Comparison of ENCODE assay signal across 8 mouse cellular contexts in the genomic region with DNA sequence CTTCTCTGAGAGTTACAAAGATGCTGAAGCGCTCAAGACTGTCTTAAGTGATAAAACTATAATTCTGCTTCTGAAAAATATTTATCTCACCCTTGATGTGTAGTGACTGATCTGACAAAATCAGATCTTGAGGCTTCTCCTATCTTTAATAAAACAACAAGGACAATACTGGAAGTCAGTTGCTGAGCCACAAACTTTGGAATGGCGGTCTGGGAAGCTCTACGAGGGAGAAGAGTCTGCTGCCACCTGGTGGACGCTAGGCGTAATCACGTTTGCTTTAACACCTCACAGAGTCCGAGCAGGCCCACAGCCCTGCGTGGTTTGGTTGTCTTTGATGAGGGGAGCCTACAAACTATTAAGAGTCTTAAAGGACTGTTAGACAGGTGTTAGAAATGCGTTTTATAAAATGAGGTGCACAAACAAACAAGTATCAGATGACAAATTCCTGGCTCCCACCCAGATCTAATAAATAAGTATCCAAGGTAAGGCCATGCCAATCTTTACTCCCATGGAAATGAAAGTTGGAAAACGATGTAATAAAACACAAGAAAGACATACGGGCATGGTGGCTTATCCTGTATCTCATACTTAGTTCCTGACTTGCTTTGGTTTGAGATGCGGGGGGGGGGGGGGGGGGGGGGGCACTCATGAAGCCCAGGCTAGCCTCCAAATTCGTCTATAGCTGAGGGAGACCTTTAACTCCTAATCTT.
DNase-seq lines count a peak whose midpoint lies in the region; ATAC-seq and TF ChIP-seq lines count a peak whose summit lies in the region.

No protein-coding gene starts in this region.

- DNase-seq in CD8-positive naive resting alpha-beta T cell, adult 2 months (ENCODE audit: low read depth in 2 of 2, low spot score in 2 of 2): peak; percentile 20 to 39
- peak; percentile 45 to 47 for DNase-seq in adrenal gland, postnatal 4 days (ENCODE audit: low spot score in 2 of 2)
- DNase-seq in kidney, postnatal 0 days (ENCODE audit: low spot score): peak; percentile 94
- peak; percentile 69 for DNase-seq in liver, adult 2 months (ENCODE audit: extremely low read depth, low read depth, low spot score)
- DNase-seq in neural tube, embryonic 10.5 days (ENCODE audit: extremely low spot score, low spot score): peak; percentile 53
- peak; percentile 70 for DNase-seq in testis, postnatal 14 days (ENCODE audit: low spot score)

- H3K79me2 ChIP-seq in liver, adult 2 months (ENCODE audit: control insufficient read depth, insufficient read depth, low read length): no peaks in the 10 kb centered on the region

- no peak overlapping the region for H3K4me3 ChIP-seq in embryonic facial prominence, embryonic 13.5 days
- no peak overlapping the region for H3K4me3 ChIP-seq in heart, embryonic 14.5 days (ENCODE audit: control insufficient read depth in 1 of 2, insufficient read depth in 1 of 2, low read depth in 1 of 2, low read length in 2 of 2)
- H3K4me3 ChIP-seq in kidney, postnatal 0 days (replicated peaks; ENCODE audit: low read depth, low read length): no peak overlapping the region
- H3K4me3 ChIP-seq in liver, adult 2 months (ENCODE audit: insufficient read depth, low read depth, low read length): no peak overlapping the region

- H3K27me3 ChIP-seq in embryonic facial prominence, embryonic 13.5 days: no peaks in the 10 kb centered on the region
- no peaks in the 10 kb centered on the region for H3K27me3 ChIP-seq in heart, embryonic 14.5 days (ENCODE audit: control insufficient read depth, insufficient read depth, low read length)
- no peaks in the 10 kb centered on the region for H3K27me3 ChIP-seq in kidney, postnatal 0 days (ENCODE audit: insufficient read depth, low read length)
- no peaks in the 10 kb centered on the region for H3K27me3 ChIP-seq in liver, adult 2 months (ENCODE audit: control insufficient read depth, insufficient read depth, low read length)

- no peak overlapping the region for H3K9ac ChIP-seq in embryonic facial prominence, embryonic 13.5 days
- H3K9ac ChIP-seq in heart, embryonic 14.5 days (ENCODE audit: low read length): no peak overlapping the region
- no peak overlapping the region for H3K9ac ChIP-seq in kidney, postnatal 0 days (ENCODE audit: low read depth, low read length)
- no peak overlapping the region for H3K9ac ChIP-seq in liver, adult 2 months (ENCODE audit: low read depth, low read length)

- ATAC-seq in embryonic facial prominence, embryonic 13.5 days (ENCODE audit: insufficient number of reproducible peaks, insufficient read depth, low FRiP score, low TSS enrichment, low read depth): peak; percentile 53; the same call in 1 of the 2 replicates
- ATAC-seq in heart, embryonic 14.5 days (ENCODE audit: insufficient number of reproducible peaks, insufficient read depth, low FRiP score, low read depth): 0 out of 2 replicates have a peak, but pooled peaks have one; percentile 26
- ATAC-seq in kidney, postnatal 0 days (replicated peaks; ENCODE audit: low FRiP score, low read depth): peak; percentile 80

- H3K4me2 ChIP-seq in embryonic facial prominence, embryonic 13.5 days: no peak overlapping the region
- H3K4me2 ChIP-seq in heart, embryonic 14.5 days (ENCODE audit: low read length): no peak overlapping the region
- no peak overlapping the region for H3K4me2 ChIP-seq in kidney, postnatal 0 days (ENCODE audit: low read length)

- no peak overlapping the region for H3K27ac ChIP-seq in embryonic facial prominence, embryonic 13.5 days
- H3K27ac ChIP-seq in heart, embryonic 14.5 days (replicated peaks in 1 of 2; ENCODE audit: control insufficient read depth in 1 of 2, insufficient read depth in 1 of 2, low read depth in 2 of 2, low read length in 2 of 2): no peak overlapping the region
- H3K27ac ChIP-seq in kidney, postnatal 0 days: no peak overlapping the region
- no peak overlapping the region for H3K27ac ChIP-seq in liver, adult 2 months (replicated peaks; ENCODE audit: insufficient read depth, low read depth, low read length)

- peak; percentile 99 for TF ChIP-seq CTCF in kidney, postnatal 0 days (IDR thresholded peaks at IDR 0.05; ENCODE audit: low read depth)
- peak; percentile 97 for TF ChIP-seq CTCF in liver, adult 2 months (IDR thresholded peaks at IDR 0.05; ENCODE audit: low read depth, low read length)

- no peaks in the 10 kb centered on the region for H3K36me3 ChIP-seq in embryonic facial prominence, embryonic 13.5 days
- no peaks in the 10 kb centered on the region for H3K36me3 ChIP-seq in heart, embryonic 14.5 days (ENCODE audit: control insufficient read depth, insufficient read depth, low read length)
- no peaks in the 10 kb centered on the region for H3K36me3 ChIP-seq in kidney, postnatal 0 days (ENCODE audit: insufficient read depth, low read length)
- no peaks in the 10 kb centered on the region for H3K36me3 ChIP-seq in liver, adult 2 months (ENCODE audit: control insufficient read depth, insufficient read depth, low read length)

- TF ChIP-seq POLR2A in liver, adult 2 months (IDR thresholded peaks at IDR 0.05; ENCODE audit: extremely low read depth, insufficient read depth, low read length): no peak

- no peaks in the 10 kb centered on the region for H3K9me3 ChIP-seq in embryonic facial prominence, embryonic 13.5 days
- H3K9me3 ChIP-seq in heart, embryonic 14.5 days (ENCODE audit: control insufficient read depth, low read length): no peaks in the 10 kb centered on the region
- no peaks in the 10 kb centered on the region for H3K9me3 ChIP-seq in kidney, postnatal 0 days (replicated peaks; ENCODE audit: low read length)

- WGBS in embryonic facial prominence, embryonic 13.5 days: 28% methylated on average over 13 of the region's 13 CpGs
- WGBS in heart, embryonic 14.5 days: 22% methylated on average over 12 of the region's 13 CpGs
- 23% methylated on average over 12 of the region's 13 CpGs for WGBS in kidney, postnatal 0 days
- 19% methylated on average over 13 of the region's 13 CpGs for WGBS in liver, adult 2 months

- peaks cover 13% of the 10 kb centered on the region for H3K4me1 ChIP-seq in embryonic facial prominence, embryonic 13.5 days
- peaks cover 10 to 17% of the 10 kb centered on the region in 2 experiments for H3K4me1 ChIP-seq in heart, embryonic 14.5 days (ENCODE audit: control insufficient read depth in 2 of 2, insufficient read depth in 2 of 2, low read length in 2 of 2)
- H3K4me1 ChIP-seq in kidney, postnatal 0 days (replicated peaks; ENCODE audit: insufficient read depth, low read length): no peaks in the 10 kb centered on the region; the same call in 1 of the 2 replicates
- H3K4me1 ChIP-seq in liver, adult 2 months (ENCODE audit: control insufficient read depth, insufficient read depth, low read length): no peaks in the 10 kb centered on the region

Comparison
In these comparisons a context has a peak if more than half of its experiments do, and no peak if none do; other contexts are left out.
1. DNase-seq: peak in every context shown above with its lines; median percentile 94 in kidney, postnatal 0 days; 70 in testis, postnatal 14 days; 69 in liver, adult 2 months; 53 in neural tube, embryonic 10.5 days; 46 in adrenal gland, postnatal 4 days; 30 in CD8-positive naive resting alpha-beta T cell, adult 2 months.
2. ATAC-seq: peak in every context shown above with its lines; median percentile 80 in kidney, postnatal 0 days; 53 in embryonic facial prominence, embryonic 13.5 days; 26 in heart, embryonic 14.5 days.